Mouse (Mus musculus): ENCODE results near the gene Auts2.

DNA sequence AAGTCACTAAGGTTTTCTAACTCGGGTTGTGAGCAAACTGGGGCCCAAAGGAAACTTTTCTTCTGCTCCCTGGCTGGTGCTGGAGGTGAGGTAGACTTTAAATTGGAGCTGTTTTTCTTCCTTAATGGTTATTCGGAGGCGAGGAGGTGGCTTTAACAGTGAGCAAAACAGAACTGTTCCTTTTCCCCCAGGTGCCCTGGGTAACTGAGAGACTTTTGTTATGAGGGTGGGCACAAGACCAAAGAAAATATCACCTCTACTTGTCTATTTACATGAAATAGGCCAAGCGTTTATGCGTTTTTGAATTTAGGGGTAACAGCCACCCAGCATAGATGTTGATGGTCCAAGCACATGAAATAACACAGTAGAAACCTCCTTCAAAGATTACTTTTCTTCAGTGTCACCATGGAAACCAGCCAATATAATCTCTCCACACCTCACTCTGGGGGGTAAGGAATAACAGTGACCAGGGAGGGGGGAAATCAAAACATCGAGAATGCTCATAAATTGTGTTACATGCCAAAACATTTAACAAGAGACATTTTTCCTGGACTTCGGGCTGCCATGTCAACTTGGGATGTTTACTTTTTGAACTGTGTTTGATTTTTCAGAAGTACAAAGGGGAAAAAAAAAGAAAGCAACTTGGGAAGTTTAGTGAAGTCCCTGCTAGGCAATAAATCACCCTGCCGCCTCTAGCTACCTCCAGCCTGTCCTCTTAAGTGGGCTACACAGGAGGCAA is 832.2 kb downstream of the Auts2 start:
- TF ChIP-seq MAFK (IDR thresholded peaks at IDR 0.05; ENCODE audit: insufficient replicate concordance, low read length) (no peak), NRF1 (IDR thresholded peaks at IDR 0.05; ENCODE audit: low read depth, low read length) (no peak), GABPA (IDR thresholded peaks at IDR 0.05; ENCODE audit: insufficient replicate concordance, low read depth, low read length) (no peak), CTCF (conservative IDR thresholded peaks at IDR 0.05 in 1 of 2, IDR thresholded peaks at IDR 0.05 in 1 of 2; ENCODE audit: low read depth in 2 of 2, low read length in 2 of 2) (no peak), EP300 (IDR thresholded peaks at IDR 0.05; ENCODE audit: low read length) (no peak), POLR2A (IDR thresholded peaks at IDR 0.05; ENCODE audit: low read depth, low read length) (no peak), SMC3 (IDR thresholded peaks at IDR 0.05; ENCODE audit: low read depth, low read length) (no peak), JUN (IDR thresholded peaks at IDR 0.05; ENCODE audit: insufficient read depth, low read depth, low read length) (no peak), MXI1 (IDR thresholded peaks at IDR 0.05; ENCODE audit: low read depth, low read length) (no peak), CHD2 (IDR thresholded peaks at IDR 0.05; ENCODE audit: low read length) (no peak), USF2 (conservative IDR thresholded peaks at IDR 0.05; ENCODE audit: low read depth, low read length) (no peak), E2F4 (IDR thresholded peaks at IDR 0.05; ENCODE audit: insufficient replicate concordance, low read depth, low read length) (no peak)

Measured in CH12.LX (cell line).